Mouse (Mus musculus): ENCODE data around the gene Lrwd1.

- no peak for TF ChIP-seq MAFK (IDR thresholded peaks at IDR 0.05; ENCODE audit: insufficient read depth, low read depth, low read length)
- no peak for TF ChIP-seq CHD2 (IDR thresholded peaks at IDR 0.05; ENCODE audit: low read depth, low read length)
- TF ChIP-seq ZC3H11A (IDR thresholded peaks at IDR 0.05; ENCODE audit: borderline replicate concordance, low read depth, low read length), result no peak
- TF ChIP-seq ZNF384 (IDR thresholded peaks at IDR 0.05; ENCODE audit: low read depth, low read length), result no peak
Observed at GRCm38 (mm10) chr5:136155399-136155798, 19.5 kb upstream of the Lrwd1 start.
